Mouse (Mus musculus): ENCODE measurements around the gene Zmynd8.

Gene Zmynd8

GRCm38 (mm10) chr2:165880501-165881182 is 18.2 kb downstream of the Zmynd8 start:
- in situ Hi-C loops (cut with MboI, MseI), result no loop called here

GRCm38 (mm10) chr2:165879403-165880178 is 19.2 kb downstream of the Zmynd8 start:
- in situ Hi-C loops (cut with MboI, MseI), result no loop called here

- in situ Hi-C loops (cut with MboI, MseI), result no loop called here
Observed at GRCm38 (mm10) chr2:165878907-165879361, 19.9 kb downstream of the Zmynd8 start.

GRCm38 (mm10) chr2:165878021-165878585 is 20.7 kb downstream of the Zmynd8 start:
- in situ Hi-C loops (cut with MboI, MseI), result no loop called here

GRCm38 (mm10) chr2:165877180-165877579 is 21.6 kb downstream of the Zmynd8 start:
- in situ Hi-C loops (cut with MboI, MseI), result no loop called here

- in situ Hi-C loops (cut with MboI, MseI), result no loop called here
Observed at GRCm38 (mm10) chr2:165876201-165876918, 22.5 kb downstream of the Zmynd8 start.

- in situ Hi-C loops (cut with MboI, MseI), result no loop called here
Observed at GRCm38 (mm10) chr2:165875406-165875955, 23.3 kb downstream of the Zmynd8 start.

- in situ Hi-C loops (cut with MboI, MseI), result no loop called here
Observed at GRCm38 (mm10) chr2:165874461-165875339, 24.1 kb downstream of the Zmynd8 start.

- in situ Hi-C loops (cut with MboI, MseI), result no loop called here
Observed at GRCm38 (mm10) chr2:165873777-165874176, 25.0 kb downstream of the Zmynd8 start.

GRCm38 (mm10) chr2:165873196-165873595 is 25.6 kb downstream of the Zmynd8 start:
- in situ Hi-C loops (cut with MboI, MseI), result no loop called here

GRCm38 (mm10) chr2:165869257-165869656 is 29.6 kb downstream of the Zmynd8 start:
- in situ Hi-C loops (cut with MboI, MseI), result no loop called here

GRCm38 (mm10) chr2:165868522-165869175 is 30.2 kb downstream of the Zmynd8 start:
- in situ Hi-C loops (cut with MboI, MseI), result no loop called here

GRCm38 (mm10) chr2:165867549-165867948 is 31.3 kb downstream of the Zmynd8 start:
- in situ Hi-C loops (cut with MboI, MseI), result no loop called here

GRCm38 (mm10) chr2:165866951-165867387 is 31.8 kb downstream of the Zmynd8 start:
- in situ Hi-C loops (cut with MboI, MseI), result no loop called here

GRCm38 (mm10) chr2:165866412-165866811 is 32.4 kb downstream of the Zmynd8 start:
- in situ Hi-C loops (cut with MboI, MseI), result no loop called here

- in situ Hi-C loops (cut with MboI, MseI), result no loop called here
Observed at GRCm38 (mm10) chr2:165864769-165865168, 34.0 kb downstream of the Zmynd8 start.

GRCm38 (mm10) chr2:165861683-165862594 is 36.9 kb downstream of the Zmynd8 start:
- in situ Hi-C loops (cut with MboI, MseI), result no loop called here

- in situ Hi-C loops (cut with MboI, MseI), result no loop called here
Observed at GRCm38 (mm10) chr2:165860962-165861682, 37.7 kb downstream of the Zmynd8 start.
